24 mouse cellular contexts compared by ENCODE assay signal in genomic region chr19:59707106-59707505, GRCm38 (mm10).
"Had no signal": no experiment of that assay in that cellular context is flagged by ENCODE, and none has a peak within 500 bp of the region (broad histone marks: within the 10 kb centered on the region; RNA-seq: fewer than 3 reads in every experiment).

No protein-coding gene starts in this region.

- H3K4me3 ChIP-seq: gastrocnemius, adult 2 months; heart, embryonic 10.5 days; heart, embryonic 12.5 days; hindbrain, embryonic 10.5 days; hindbrain, embryonic 13.5 days; hindbrain, embryonic 15.5 days; layer of hippocampus, adult 2 months; limb, embryonic 13.5 days; limb, embryonic 15.5 days; liver, embryonic 12.5 days had no signal

- DNase-seq: gastrocnemius, adult 2 months; gastrocnemius, postnatal 10 days; gastrocnemius, postnatal 25 days; heart, adult 18-20 months; heart, postnatal 10 days; heart, postnatal 4 days; kidney, adult 18-20 months; kidney, adult 8-10 months; kidney, postnatal 10 days; kidney, postnatal 25 days; kidney, postnatal 4 days; left cerebral cortex, postnatal 4 days had no signal

- H3K36me3 ChIP-seq: heart, embryonic 10.5 days; heart, embryonic 12.5 days; hindbrain, embryonic 10.5 days; hindbrain, embryonic 13.5 days; hindbrain, embryonic 15.5 days; limb, embryonic 13.5 days; limb, embryonic 15.5 days; liver, embryonic 12.5 days had no signal

- H3K27ac ChIP-seq: gastrocnemius, adult 2 months; heart, embryonic 10.5 days; hindbrain, embryonic 10.5 days; hindbrain, embryonic 13.5 days; hindbrain, embryonic 15.5 days; hindbrain, postnatal 0 days; layer of hippocampus, adult 2 months; limb, embryonic 13.5 days; limb, embryonic 15.5 days; liver, embryonic 12.5 days; liver, embryonic 14.5 days had no signal

- H3K9me3 ChIP-seq: heart, embryonic 10.5 days; heart, embryonic 12.5 days; hindbrain, embryonic 10.5 days; hindbrain, embryonic 13.5 days; hindbrain, embryonic 15.5 days; limb, embryonic 13.5 days; limb, embryonic 15.5 days; liver, embryonic 12.5 days had no signal

- H3K4me2 ChIP-seq: heart, embryonic 12.5 days; hindbrain, embryonic 13.5 days; hindbrain, embryonic 15.5 days; limb, embryonic 13.5 days; limb, embryonic 15.5 days; liver, embryonic 12.5 days had no signal

- H3K4me1 ChIP-seq: heart, embryonic 10.5 days; heart, embryonic 12.5 days; hindbrain, embryonic 10.5 days; hindbrain, embryonic 15.5 days; limb, embryonic 13.5 days; limb, embryonic 15.5 days; liver, embryonic 12.5 days had no signal

- H3K27me3 ChIP-seq: heart, embryonic 12.5 days; hindbrain, embryonic 13.5 days; hindbrain, embryonic 15.5 days; limb, embryonic 15.5 days; liver, embryonic 12.5 days had no signal

- ATAC-seq: hindbrain, postnatal 0 days; intestine, postnatal 0 days; liver, embryonic 12.5 days had no signal

- H3K9ac ChIP-seq: heart, embryonic 12.5 days; hindbrain, embryonic 13.5 days; hindbrain, embryonic 15.5 days; limb, embryonic 13.5 days; limb, embryonic 15.5 days; liver, embryonic 12.5 days; liver, embryonic 14.5 days had no signal
